Mouse (Mus musculus) erythroblast, embryonic 14.5 days (primary cell): ENCODE measurements around the gene Fancg.

Experiments
- GATA1 ChIP-seq: IDR thresholded peaks from 2 replicates; pipeline ENCODE4 v1.6.1; 2012; ENCODE audit warnings: low read length, inconsistent platforms, mixed read lengths
- TAL1 ChIP-seq: IDR thresholded peaks from 3 replicates; pipeline ENCODE4 v1.6.1; 2012; ENCODE audit warnings: low read length, inconsistent platforms, mixed read lengths

DNA sequence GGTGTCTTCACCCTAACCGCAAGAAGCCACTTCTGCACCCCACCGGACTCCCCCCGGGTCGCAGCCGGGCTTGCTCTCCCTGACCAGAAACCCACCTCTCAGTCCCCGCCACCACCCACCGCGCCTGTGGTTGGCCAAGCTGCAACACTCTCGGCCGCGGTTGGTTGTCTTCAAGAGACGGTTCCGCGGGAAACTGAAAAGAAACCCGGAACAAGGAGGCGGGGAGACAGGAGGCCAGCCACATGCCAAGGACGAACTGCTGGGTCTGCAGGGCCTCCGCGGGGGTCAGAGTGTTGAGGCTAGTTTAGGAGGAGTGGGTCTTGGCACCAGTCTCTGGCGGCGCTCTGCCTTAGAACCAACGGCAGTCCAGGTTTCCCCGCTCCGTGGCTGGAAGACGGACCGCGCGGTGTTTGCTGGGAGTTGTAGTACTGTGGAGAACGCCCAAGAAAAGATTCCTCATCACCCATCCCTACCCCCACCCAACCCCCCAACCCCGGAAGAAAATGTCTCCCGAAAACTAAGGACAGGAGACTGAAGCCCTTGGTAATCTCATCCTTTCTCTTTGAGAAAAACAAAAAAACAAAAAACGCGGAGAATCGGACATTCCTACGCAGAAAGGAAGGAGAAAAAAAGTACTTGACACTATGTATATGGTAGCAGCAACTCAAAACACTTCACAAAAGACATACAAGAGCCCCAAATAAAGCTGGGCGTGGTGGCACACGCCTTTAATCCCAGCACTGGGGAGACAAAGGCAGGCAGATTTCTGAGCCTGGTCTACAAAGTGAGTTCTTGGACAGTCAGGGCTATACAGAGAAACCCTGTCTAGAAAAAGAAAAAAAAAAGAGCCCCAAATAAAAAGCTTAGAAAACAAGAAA is at the start of gene Fancg:
- TF ChIP-seq TAL1, result no peak
- TF ChIP-seq GATA1, result no peak
